8 mouse cellular contexts compared by ENCODE assay signal in genomic region chr9:34488700-34489315, GRCm38 (mm10). TPM values are rescaled to one million over a fixed set of nuclear protein-coding genes. Genes with fewer than 3 reads are reported as not detected.
DNase-seq lines count a peak whose midpoint lies in the region; ATAC-seq lines count a peak whose summit lies in the region.

No protein-coding gene starts in this region.

- peak overlapping the region; percentile 70 for H3K4me3 ChIP-seq in forebrain, embryonic 13.5 days
- peak overlapping the region; percentile 76 for H3K4me3 ChIP-seq in heart, embryonic 16.5 days (ENCODE audit: low read length)
- peak overlapping the region; percentile 48 for H3K4me3 ChIP-seq in liver, embryonic 12.5 days
- peak overlapping the region; percentile 66 for H3K4me3 ChIP-seq in neural tube, embryonic 13.5 days

- H3K27me3 ChIP-seq in forebrain, embryonic 13.5 days, result peaks cover 53% of the 10 kb centered on the region
- H3K27me3 ChIP-seq in heart, embryonic 16.5 days (ENCODE audit: control insufficient read depth, insufficient read depth, low read length), result peaks cover 59% of the 10 kb centered on the region
- H3K27me3 ChIP-seq in liver, embryonic 12.5 days (replicated peaks), result peaks cover 78% of the 10 kb centered on the region
- peaks cover 46% of the 10 kb centered on the region for H3K27me3 ChIP-seq in neural tube, embryonic 13.5 days

- under 1% methylated on average over 46 of the region's 53 CpGs for WGBS in forebrain, embryonic 13.5 days
- WGBS in heart, embryonic 16.5 days, result 0% methylated on average over 51 of the region's 53 CpGs
- under 1% methylated on average over 51 of the region's 53 CpGs for WGBS in liver, embryonic 12.5 days (ENCODE audit: insufficient replicate concordance)
- under 1% methylated on average over 53 of the region's 53 CpGs for WGBS in neural tube, embryonic 13.5 days

- peaks cover 33% of the 10 kb centered on the region for H3K4me1 ChIP-seq in forebrain, embryonic 13.5 days
- H3K4me1 ChIP-seq in heart, embryonic 16.5 days (ENCODE audit: control insufficient read depth, insufficient read depth, low read length), result peaks cover 7% of the 10 kb centered on the region; the same call in 1 of the 2 replicates
- no peaks in the 10 kb centered on the region for H3K4me1 ChIP-seq in liver, embryonic 12.5 days
- H3K4me1 ChIP-seq in neural tube, embryonic 13.5 days (replicated peaks), result peaks cover 67% of the 10 kb centered on the region

- H3K27ac ChIP-seq in forebrain, embryonic 13.5 days, result no peak overlapping the region
- H3K27ac ChIP-seq in heart, embryonic 16.5 days (ENCODE audit: low read length), result no peak overlapping the region
- no peak overlapping the region for H3K27ac ChIP-seq in liver, embryonic 12.5 days
- H3K27ac ChIP-seq in neural tube, embryonic 13.5 days (replicated peaks), result peak overlapping the region; percentile 72

- H3K36me3 ChIP-seq in forebrain, embryonic 13.5 days (ENCODE audit: poor library complexity, severe bottlenecking), result no peaks in the 10 kb centered on the region
- no peaks in the 10 kb centered on the region for H3K36me3 ChIP-seq in heart, embryonic 16.5 days (ENCODE audit: control insufficient read depth, insufficient read depth)
- no peaks in the 10 kb centered on the region for H3K36me3 ChIP-seq in liver, embryonic 12.5 days
- no peaks in the 10 kb centered on the region for H3K36me3 ChIP-seq in neural tube, embryonic 13.5 days

- peak overlapping the region; percentile 71 for H3K9ac ChIP-seq in forebrain, embryonic 13.5 days
- H3K9ac ChIP-seq in heart, embryonic 16.5 days (ENCODE audit: low read length), result peak overlapping the region; percentile 65
- H3K9ac ChIP-seq in liver, embryonic 12.5 days, result no peak overlapping the region
- peak overlapping the region; percentile 77 for H3K9ac ChIP-seq in neural tube, embryonic 13.5 days

- DNase-seq in urinary bladder, adult 18-20 months (ENCODE audit: low spot score in 2 of 2), result peak; percentile 4 to 57
- no peak for DNase-seq in urinary bladder, postnatal 10 days (ENCODE audit: low spot score)
- DNase-seq in kidney, postnatal 25 days, result peak; percentile 43 to 44
- DNase-seq in yolk sac, embryonic 10.5 days (ENCODE audit: low spot score), result peak; percentile 46

- peak overlapping the region; percentile 83 for H3K4me2 ChIP-seq in forebrain, embryonic 13.5 days
- peak overlapping the region; percentile 95 for H3K4me2 ChIP-seq in heart, embryonic 16.5 days (ENCODE audit: low read depth, low read length)
- H3K4me2 ChIP-seq in liver, embryonic 12.5 days, result peak overlapping the region; percentile 64
- H3K4me2 ChIP-seq in neural tube, embryonic 13.5 days, result peak overlapping the region; percentile 74

- no peaks in the 10 kb centered on the region for H3K9me3 ChIP-seq in forebrain, embryonic 13.5 days (replicated peaks)
- no peaks in the 10 kb centered on the region for H3K9me3 ChIP-seq in heart, embryonic 16.5 days (replicated peaks; ENCODE audit: control insufficient read depth, low read length)
- H3K9me3 ChIP-seq in liver, embryonic 12.5 days (replicated peaks), result no peaks in the 10 kb centered on the region
- no peaks in the 10 kb centered on the region for H3K9me3 ChIP-seq in neural tube, embryonic 13.5 days

- peak; percentile 88 for ATAC-seq in forebrain, embryonic 13.5 days
- ATAC-seq in heart, embryonic 16.5 days (replicated peaks; ENCODE audit: extremely low read depth, insufficient read depth, low FRiP score), result no peak
- ATAC-seq in liver, embryonic 12.5 days, result no peak
- ATAC-seq in neural tube, embryonic 13.5 days (ENCODE audit: low read depth), result peak; percentile 75

RNA-seq across cellular contexts. Expression of gene Kirrel3, which starts 3.1 kb away (rescaled TPM):
- 17.1 and 23.2 TPM in 2 replicates for polyA plus RNA-seq in forebrain, embryonic 13.5 days (2015; fragmentation: Nextera tagmentation; extraction: Ambion mirVana)
- 1.3 and 1.6 TPM in 2 replicates for polyA plus RNA-seq in heart, embryonic 16.5 days (2015; fragmentation: Nextera tagmentation; extraction: Ambion mirVana)
- 0.36 and 0.46 TPM in 2 replicates for polyA plus RNA-seq in liver, embryonic 12.5 days (2016; fragmentation: Nextera tagmentation; extraction: Ambion mirVana)
- polyA plus RNA-seq in neural tube, embryonic 13.5 days (2015; fragmentation: Nextera tagmentation; extraction: Ambion mirVana), result 25.9 and 26.8 TPM in 2 replicates

Comparison
In these comparisons a context has a peak if more than half of its experiments do, and no peak if none do; other contexts are left out.
1. ATAC-seq: peak in forebrain, embryonic 13.5 days (single experiment) and neural tube, embryonic 13.5 days (single experiment); none in heart, embryonic 16.5 days (single experiment) and liver, embryonic 12.5 days (single experiment).
2. Peak in every context shown above with its lines, with median percentiles within 50 percentile points of each other: H3K4me2 ChIP-seq and H3K4me3 ChIP-seq.